Mouse (Mus musculus) heart, adult 2 months (tissue): ENCODE data around the gene Casp1. TPM values are rescaled to one million over a fixed set of nuclear protein-coding genes. Genes with fewer than 3 reads are reported as not detected.
A peak's percentile ranks its signal among the peaks of the same experiment; 100 is the strongest.

Source experiments
- DNase-seq, 2 experiments: peaks; one replicate each; pipeline ENCODE4 v3.0.0; 2021
- H3K27ac ChIP-seq: fragments of 200-600 bp; 2 replicates; pipeline ENCODE4 v1.8.1; 2022
- H3K27me3 ChIP-seq: fragments of 200-500 bp; 2 replicates; pipeline ENCODE4 v1.6.1; 2012; ENCODE audit warnings: mild to moderate bottlenecking, low read length, inconsistent platforms, mixed read lengths; ENCODE audit not compliant: control insufficient read depth, insufficient read depth
- H3K36me3 ChIP-seq: fragments of 200-500 bp; 2 replicates; pipeline ENCODE4 v1.6.1; 2012; ENCODE audit warnings: low read length, inconsistent platforms; ENCODE audit not compliant: control insufficient read depth, insufficient read depth
- H3K4me1 ChIP-seq: fragments of 200-500 bp; 2 replicates; pipeline ENCODE4 v1.6.1; 2011; ENCODE audit warnings: low read length; ENCODE audit not compliant: control insufficient read depth, insufficient read depth
- H3K4me3 ChIP-seq: fragments of 200-600 bp; 2 replicates; pipeline ENCODE4 v1.8.1; 2022
- H3K79me2 ChIP-seq: fragments of 200-500 bp; replicated peaks from 2 replicates; pipeline ENCODE4 v1.6.1; 2012; ENCODE audit warnings: mild to moderate bottlenecking, inconsistent platforms, low read length, moderate library complexity, mixed read lengths; ENCODE audit not compliant: control insufficient read depth, insufficient read depth
- H3K9ac ChIP-seq: fragments of 200-500 bp; 2 replicates; pipeline ENCODE4 v1.6.1; 2012; ENCODE audit warnings: low read depth, mild to moderate bottlenecking, control low read depth, inconsistent platforms, low read length, mixed read lengths
- CTCF ChIP-seq: fragments of 200-600 bp; IDR thresholded peaks from 2 replicates; pipeline ENCODE4 v1.8.1; 2022; ENCODE audit warnings: antibody characterized with exemption, mild to moderate bottlenecking, moderate library complexity
- EP300 ChIP-seq: fragments of 200-500 bp; IDR thresholded peaks from 2 replicates; pipeline ENCODE4 v1.6.1; 2011; ENCODE audit warnings: low read depth, low read length, control low read depth; ENCODE audit not compliant: insufficient read depth
- POLR2A ChIP-seq: fragments of 200-500 bp; IDR thresholded peaks from 2 replicates; pipeline ENCODE4 v1.6.1; 2011; ENCODE audit warnings: mild to moderate bottlenecking, low read depth, low read length, control low read depth; ENCODE audit not compliant: insufficient read depth
- WGBS: fragments of 180-500 bp; shearing (Covaris S2); methylation state at CpG from one replicate; pipeline ENCODE4 v1.1.7; 2018; 5-methylcytosine and 5-hydroxymethylcytosine counted together
- intact Hi-C: fragments of 180-260 bp; cut with DNase I; formaldehyde crosslinking; loops from one replicate; pipeline ENCODE4 v1.15.1; 2025
- long read RNA-seq: library from polyadenylated mRNA; stranded (forward); transcript quantifications from one replicate; pipeline ENCODE4 v2.0.0, GENCODE M21; 2021
- polyA plus RNA-seq: library from polyadenylated mRNA; depleted of rRNA; stranded (reverse); fragments of >200 nt; gene quantifications from 2 replicates; pipeline ENCODE4 v1.2.3, GENCODE M21; 2012; rRNA removed
- total RNA-seq, 2 experiments: library from RNA; stranded (reverse); gene quantifications; 2 replicates each; pipeline ENCODE4 v1.2.3; 2021

Gene Casp1
- total RNA-seq (1 to 10 TPM in 1 of 2 experiments, under 1 TPM in 1; 0.93 to 1.4 TPM), polyA plus RNA-seq (0.39 and 1.1 TPM in 2 replicates)
- long read RNA-seq, partial matches to known transcripts, result 0 of 1 reads
- long read RNA-seq, other reads (novel, unspliced or antisense), result 0 of 1 reads

- Histone ChIP-seq H3K9ac (no peak within 1 kb of the TSS), H3K4me1 (no peaks in the 10 kb centered on the region; the same call in 1 of the 2 replicates), H3K79me2 (no peaks in the 10 kb centered on the region), H3K36me3 (no peaks in the 10 kb centered on the region), H3K4me3 (0 out of 2 replicates have a peak within 1 kb of the TSS, but pooled peaks have one; percentile 9), H3K27me3 (no peaks in the 10 kb centered on the region), H3K27ac (peak within 1 kb of the TSS; percentile 43)
- intact Hi-C loops, result no loop called here
- DNase-seq, result no peak
- TF ChIP-seq POLR2A (no peak), EP300 (no peak), CTCF (no peak)
- 54% methylated on average over 11 of the region's 11 CpGs for WGBS
These were observed at the start of gene Casp1 for GRCm38 (mm10) chr9:5298329-5299131. Gene Casp1, plus strand, starts transcription at chr9:5298517.

GRCm38 (mm10) chr9:5263951-5264475 is 34.3 kb upstream of the Casp1 start:
- Histone ChIP-seq H3K9ac (no peak overlapping the region), H3K79me2 (no peaks in the 10 kb centered on the region), H3K36me3 (no peaks in the 10 kb centered on the region), H3K4me1 (no peaks in the 10 kb centered on the region), H3K27ac (no peak overlapping the region), H3K27me3 (no peaks in the 10 kb centered on the region), H3K4me3 (no peak overlapping the region)
- TF ChIP-seq CTCF (no peak), POLR2A (no peak), EP300 (no peak)
- 62% methylated on average over 2 of the region's 2 CpGs for WGBS
- no peak for DNase-seq
- intact Hi-C loops, result no loop called here

DNA sequence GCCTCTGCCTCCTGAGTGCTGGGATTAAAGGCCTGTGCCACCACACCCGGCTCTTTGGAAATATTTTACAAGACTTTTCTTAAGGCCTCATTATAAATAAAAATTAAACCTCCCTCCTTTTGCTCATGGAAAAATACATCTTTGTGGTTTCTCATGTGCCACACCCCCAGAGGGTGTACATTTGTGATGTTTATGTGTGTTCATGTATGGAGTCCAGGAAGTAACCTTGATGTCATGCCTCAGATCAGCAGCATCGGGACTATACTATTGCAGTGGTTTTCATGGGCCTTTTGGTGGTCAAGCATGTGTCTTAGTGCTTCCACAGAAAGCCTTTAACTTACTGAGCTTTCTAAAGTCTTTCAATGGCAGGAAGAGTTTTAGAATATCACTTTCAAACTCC is 28.0 kb upstream of the Casp1 start:
- Histone ChIP-seq H3K79me2 (no peaks in the 10 kb centered on the region), H3K27me3 (no peaks in the 10 kb centered on the region), H3K4me3 (no peak overlapping the region), H3K36me3 (no peaks in the 10 kb centered on the region), H3K27ac (no peak overlapping the region), H3K4me1 (no peaks in the 10 kb centered on the region), H3K9ac (no peak overlapping the region)
- no peak for TF ChIP-seq CTCF
- no peak for TF ChIP-seq POLR2A
- no peak for TF ChIP-seq EP300
- WGBS, result 71% methylated on average over 2 of the region's 2 CpGs
- no peak for DNase-seq
- intact Hi-C loops, result no loop called here

DNA sequence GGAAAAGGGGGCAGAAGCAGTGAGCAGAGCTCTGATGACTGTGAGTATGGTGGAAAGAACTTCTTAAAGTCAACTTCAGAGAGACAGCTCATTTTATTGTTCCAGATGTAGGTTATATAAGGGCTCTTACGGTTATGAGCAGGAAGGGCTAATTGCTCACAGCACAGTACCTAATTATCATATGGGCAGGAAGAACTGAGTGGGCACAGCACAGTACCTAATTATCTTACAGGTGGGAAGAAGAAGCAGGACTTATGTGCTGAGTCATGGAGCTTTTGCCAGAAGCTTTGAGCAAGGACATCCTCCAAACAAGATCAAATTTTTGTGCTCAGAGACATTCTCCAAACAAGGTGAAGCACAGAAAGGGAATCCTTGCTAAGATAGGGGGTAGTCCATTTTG is 27.4 kb upstream of the Casp1 start:
- intact Hi-C loops, result no loop called here
- no peak for TF ChIP-seq POLR2A
- no peak for TF ChIP-seq EP300
- TF ChIP-seq CTCF, result no peak
- no peaks in the 10 kb centered on the region for H3K36me3 ChIP-seq
- H3K4me1 ChIP-seq, result no peaks in the 10 kb centered on the region
- 30% methylated on average over 1 of the region's 1 CpGs for WGBS
- H3K9ac ChIP-seq, result no peak overlapping the region
- H3K79me2 ChIP-seq, result no peaks in the 10 kb centered on the region
- no peak for DNase-seq
- no peak overlapping the region for H3K27ac ChIP-seq
- no peaks in the 10 kb centered on the region for H3K27me3 ChIP-seq
- H3K4me3 ChIP-seq, result no peak overlapping the region

DNA sequence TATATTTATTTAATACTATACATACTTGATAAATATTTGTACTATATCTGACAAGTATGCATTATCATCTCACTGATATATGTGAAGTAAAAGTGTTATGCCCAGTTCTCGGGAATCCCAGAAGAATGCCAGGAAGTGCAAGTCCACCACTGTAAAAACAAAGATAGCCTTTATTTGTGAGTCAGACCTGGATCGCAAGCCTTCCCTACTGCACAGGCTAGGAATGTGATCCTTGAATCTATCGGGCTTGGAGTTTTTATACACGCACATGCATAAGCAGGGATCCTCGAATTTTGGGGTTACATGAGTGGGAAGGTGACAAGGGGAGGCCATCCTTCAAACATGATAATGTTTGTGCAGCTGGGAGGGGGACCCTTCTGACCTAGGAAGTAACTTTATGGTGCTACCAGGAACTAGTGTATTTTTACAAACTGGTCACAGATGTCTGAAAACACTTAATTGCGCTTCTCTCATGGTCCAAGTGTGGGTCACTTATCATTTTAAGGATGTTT is 26.9 kb upstream of the Casp1 start:
- Histone ChIP-seq H3K36me3 (no peaks in the 10 kb centered on the region), H3K27ac (no peak overlapping the region), H3K79me2 (no peaks in the 10 kb centered on the region), H3K9ac (no peak overlapping the region), H3K4me3 (no peak overlapping the region), H3K4me1 (no peaks in the 10 kb centered on the region), H3K27me3 (no peaks in the 10 kb centered on the region)
- 36% methylated on average over 6 of the region's 6 CpGs for WGBS
- no peak for DNase-seq
- TF ChIP-seq CTCF, result no peak
- TF ChIP-seq POLR2A, result no peak
- no peak for TF ChIP-seq EP300
- intact Hi-C loops, result no loop called here

GRCm38 (mm10) chr9:5286071-5286470 is 12.2 kb upstream of the Casp1 start:
- DNase-seq, result no peak
- H3K27ac ChIP-seq, result no peak overlapping the region
- 86% methylated on average over 2 of the region's 2 CpGs for WGBS
- H3K4me3 ChIP-seq, result no peak overlapping the region
- H3K27me3 ChIP-seq, result no peaks in the 10 kb centered on the region
- H3K79me2 ChIP-seq, result no peaks in the 10 kb centered on the region
- no peaks in the 10 kb centered on the region for H3K4me1 ChIP-seq
- intact Hi-C loops, result no loop called here
- no peak for TF ChIP-seq POLR2A
- TF ChIP-seq CTCF, result no peak
- TF ChIP-seq EP300, result no peak
- H3K36me3 ChIP-seq, result no peaks in the 10 kb centered on the region
- H3K9ac ChIP-seq, result no peak overlapping the region
